Mouse (Mus musculus) T-helper 2 cell (primary cell): Measurements from ENCODE around the gene Gng2.
"Not testable (repeated sequence)": the region's sequence is repeated elsewhere in the genome, so short reads cannot be mapped to it uniquely, and the experiment has no call there.

Experiments used
- in situ Hi-C: fragments of 300-600 bp; cut with MboI, MseI; formaldehyde crosslinking; loops from one replicate; pipeline ENCODE4 v1.15.1; 2025; ENCODE audit warnings: high pct_unique_total_duplicates

Gene Gng2

GRCm38 (mm10) chr14:19942329-19942728, 35.1 kb downstream of the Gng2 start:
- in situ Hi-C loops = no loop called here

GRCm38 (mm10) chr14:19940066-19940465, 37.4 kb downstream of the Gng2 start:
- in situ Hi-C loops = no loop called here

DNA sequence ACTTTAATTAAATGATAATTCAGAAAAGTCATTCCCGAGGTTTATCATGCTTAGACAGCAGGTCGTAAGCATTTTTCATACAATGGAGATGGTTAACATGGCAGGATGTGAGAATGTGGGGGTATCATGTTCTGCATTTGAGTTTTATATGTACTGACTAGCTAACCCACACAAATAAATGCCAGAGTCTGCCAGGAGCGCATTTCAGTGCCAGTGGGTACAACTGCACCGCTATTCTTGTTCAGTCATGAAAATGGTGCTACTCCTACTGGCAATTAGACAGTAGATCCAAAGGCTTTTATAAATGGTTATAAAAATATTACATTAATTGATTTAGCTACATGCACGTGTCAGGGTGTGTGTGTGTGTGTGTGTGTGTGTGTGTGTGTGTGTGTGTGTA, 38.9 kb downstream of the Gng2 start:
- in situ Hi-C loops = loop anchor here (10.0 kb wide), 1 partner anchor 126 kb away; no protein-coding TSS in a partner anchor

DNA sequence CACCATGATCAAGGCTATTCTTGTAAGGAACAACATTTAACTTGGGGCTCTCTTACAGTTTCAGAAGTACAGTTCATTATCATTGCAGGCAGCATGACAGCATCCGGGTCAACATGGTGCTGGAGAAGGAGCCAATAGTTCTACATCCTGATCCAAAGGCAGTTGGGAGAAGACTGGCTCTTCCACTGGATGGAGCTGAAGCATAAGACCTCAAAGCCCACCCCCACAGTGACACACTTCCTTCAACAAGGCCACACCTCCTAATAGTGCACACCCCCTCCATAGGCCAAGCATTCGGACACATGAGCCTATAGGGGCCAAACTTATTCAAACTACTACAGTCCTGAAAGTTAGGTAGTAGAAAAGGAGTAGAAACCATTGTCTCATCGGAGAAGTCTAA, 42.3 kb downstream of the Gng2 start:
- in situ Hi-C loops = loop anchor here (10.0 kb wide), 1 partner anchor 130 kb away; no protein-coding TSS in a partner anchor

- in situ Hi-C loops = loop anchor here (10.0 kb wide), 1 partner anchor 131 kb away; no protein-coding TSS in a partner anchor
These were observed 44.1 kb downstream of the Gng2 start for GRCm38 (mm10) chr14:19933314-19933713.

DNA sequence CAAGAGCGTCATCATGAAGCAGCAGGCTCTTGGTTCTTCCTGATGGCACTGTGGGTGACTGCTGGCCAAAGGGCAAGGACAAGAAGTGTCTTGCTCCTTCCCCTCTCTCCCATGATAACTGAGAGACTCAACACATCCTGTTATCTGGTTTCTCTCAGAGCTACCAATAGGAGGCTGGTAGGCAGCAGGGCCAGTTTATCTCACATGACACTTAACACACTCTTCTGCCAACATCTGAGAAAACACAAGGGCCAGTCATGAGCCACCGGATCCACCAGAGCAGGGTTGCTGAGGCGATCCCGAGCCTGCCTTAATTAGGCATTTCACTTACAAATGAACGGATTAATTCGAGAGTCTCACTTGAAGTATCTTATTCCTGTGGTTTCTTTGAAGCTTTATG, 49.5 kb downstream of the Gng2 start:
- in situ Hi-C loops = no loop called here

- in situ Hi-C loops = no loop called here
These were observed 50.3 kb downstream of the Gng2 start for GRCm38 (mm10) chr14:19927156-19927555.

DNA sequence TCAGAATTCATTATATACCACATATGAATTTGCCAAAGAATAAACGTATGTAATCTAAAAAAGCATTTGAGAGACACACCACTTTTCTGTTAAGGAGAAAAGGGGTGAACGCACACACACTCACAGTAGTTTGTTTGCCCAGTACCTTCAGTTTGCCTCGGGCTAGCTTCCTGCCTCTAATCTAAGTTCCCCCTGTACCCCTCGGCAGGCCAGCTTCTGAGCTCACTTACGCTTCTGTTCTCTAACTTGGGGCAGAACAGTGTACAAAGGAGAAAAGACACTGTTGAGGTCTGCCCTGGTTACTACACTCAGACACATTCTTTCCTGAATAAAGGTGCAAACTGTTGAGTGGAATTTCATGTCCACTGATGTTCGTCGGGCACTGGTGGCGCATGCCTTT, 51.1 kb downstream of the Gng2 start:
- in situ Hi-C loops = no loop called here

DNA sequence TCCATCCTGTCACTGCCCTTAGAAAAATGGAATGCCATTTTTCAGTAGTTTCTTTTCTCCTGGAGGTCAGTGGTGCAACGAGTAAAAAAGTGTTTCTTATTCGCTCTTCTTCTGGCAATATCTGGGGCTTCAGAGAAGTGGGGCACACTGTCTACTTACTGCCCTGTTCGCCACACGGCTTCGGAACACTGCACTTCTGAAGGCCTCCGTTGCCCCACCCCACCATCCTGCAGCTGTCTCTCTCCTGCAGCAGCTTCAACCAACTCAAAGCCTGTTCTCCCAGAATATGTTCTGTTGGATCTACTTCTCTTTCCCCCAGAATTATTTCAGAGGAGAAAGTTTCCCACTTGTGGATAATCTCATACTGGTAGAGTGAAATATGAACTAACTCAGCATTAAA, 52.3 kb downstream of the Gng2 start:
- in situ Hi-C loops = no loop called here

DNA sequence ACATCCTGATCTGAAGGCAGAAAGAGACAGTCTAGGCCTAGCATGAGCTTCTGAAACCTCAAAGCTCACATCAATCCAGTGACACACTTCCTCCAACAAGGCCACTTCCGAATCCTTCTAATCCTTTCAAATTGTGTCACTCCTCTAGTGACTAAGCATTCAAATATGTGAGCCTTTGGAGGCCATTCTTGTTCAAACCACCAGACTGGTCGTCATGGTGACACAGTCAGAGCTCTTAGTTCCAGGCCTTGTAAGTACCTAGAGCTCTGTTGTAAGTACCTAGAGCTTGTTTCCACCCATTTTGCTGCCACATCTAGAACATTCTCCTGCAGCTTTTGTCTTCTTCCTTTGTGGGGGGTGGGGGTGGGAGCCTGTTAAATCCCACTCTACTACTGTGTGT, 53.3 kb downstream of the Gng2 start:
- in situ Hi-C loops = no loop called here

- in situ Hi-C loops = no loop called here
These were observed 57.2 kb downstream of the Gng2 start for GRCm38 (mm10) chr14:19920254-19920691.

GRCm38 (mm10) chr14:19919789-19920188, 57.6 kb downstream of the Gng2 start:
- in situ Hi-C loops = no loop called here

DNA sequence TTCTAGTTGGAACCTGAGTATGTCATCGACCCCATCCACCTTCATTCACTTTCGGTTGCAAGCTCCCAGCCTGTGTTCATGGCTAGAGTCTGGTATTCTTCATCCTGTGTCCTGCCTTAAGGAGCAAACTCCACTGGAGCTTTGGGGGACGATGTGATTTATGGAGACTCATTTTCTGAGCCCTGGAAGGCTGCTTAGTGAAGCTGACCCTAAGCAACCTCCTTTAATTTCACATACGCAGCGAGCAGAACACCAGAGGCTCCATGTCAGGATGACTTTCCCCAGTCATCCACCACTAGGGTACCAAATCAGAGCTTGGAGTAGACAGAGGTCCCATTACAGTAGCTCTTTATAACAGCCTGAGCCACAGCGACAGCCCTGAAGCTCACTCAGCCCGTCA, 59.9 kb downstream of the Gng2 start:
- in situ Hi-C loops = no loop called here

DNA sequence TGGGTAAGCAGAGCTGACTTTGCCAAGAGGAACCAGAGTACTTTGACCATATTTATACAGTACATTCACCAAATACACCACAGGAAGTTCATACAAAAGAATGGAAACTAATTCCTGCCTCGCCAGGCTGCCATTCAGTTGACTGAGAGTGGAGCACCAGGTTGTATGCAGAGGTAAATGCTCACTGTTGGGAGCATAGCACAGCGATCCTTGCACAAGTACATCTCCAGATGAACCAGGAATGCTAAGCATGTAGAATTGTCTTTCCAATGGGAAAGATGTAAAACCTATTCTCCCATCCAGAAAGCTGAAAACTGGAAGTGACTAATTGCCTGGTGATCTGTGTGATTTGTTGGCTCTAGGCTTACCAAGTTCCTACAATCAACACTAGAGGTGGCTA, 61.1 kb downstream of the Gng2 start:
- in situ Hi-C loops = no loop called here

DNA sequence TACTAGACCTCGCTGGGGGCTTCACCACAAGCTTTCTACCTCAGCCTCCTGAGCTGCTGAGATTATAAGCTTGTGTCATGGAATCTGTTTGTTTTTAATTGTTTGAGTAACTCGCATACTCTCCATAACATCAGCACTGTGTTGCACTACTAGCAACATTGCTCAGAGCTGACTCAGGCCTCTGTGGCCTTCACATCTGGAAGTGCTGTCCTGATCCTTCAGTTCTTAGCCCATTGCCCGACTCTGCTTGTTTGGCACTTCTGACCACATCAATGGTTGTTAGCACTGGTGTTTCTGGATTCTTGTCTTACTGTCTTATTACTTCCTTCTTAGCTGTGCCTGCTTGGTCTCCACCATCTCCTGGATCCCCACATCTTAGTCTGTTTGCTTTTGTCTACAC, 64.5 kb downstream of the Gng2 start:
- in situ Hi-C loops = no loop called here

DNA sequence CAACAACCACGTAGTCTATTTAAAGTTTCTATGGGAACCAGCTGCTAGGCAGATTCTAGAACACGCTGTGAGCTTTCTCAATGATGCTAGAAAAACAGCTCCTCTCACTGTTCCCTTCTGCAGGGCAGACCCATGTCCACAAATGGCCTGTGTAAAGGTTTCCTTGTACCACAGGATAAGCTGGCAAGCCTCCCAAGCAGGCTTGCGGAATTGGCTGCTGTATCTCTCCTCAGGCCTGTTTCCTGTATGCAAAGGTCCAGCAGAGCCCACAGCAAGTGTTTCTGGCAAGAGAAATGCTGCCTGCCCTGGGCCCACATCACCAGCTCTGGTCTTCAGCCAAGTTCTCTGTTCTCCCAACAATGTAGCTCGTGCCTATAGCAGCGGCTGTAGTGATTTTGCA, 71.8 kb downstream of the Gng2 start:
- in situ Hi-C loops = no loop called here

GRCm38 (mm10) chr14:19904821-19905220, 72.6 kb downstream of the Gng2 start:
- in situ Hi-C loops = no loop called here

- in situ Hi-C loops = no loop called here
These were observed 73.4 kb downstream of the Gng2 start for GRCm38 (mm10) chr14:19904031-19904430.

DNA sequence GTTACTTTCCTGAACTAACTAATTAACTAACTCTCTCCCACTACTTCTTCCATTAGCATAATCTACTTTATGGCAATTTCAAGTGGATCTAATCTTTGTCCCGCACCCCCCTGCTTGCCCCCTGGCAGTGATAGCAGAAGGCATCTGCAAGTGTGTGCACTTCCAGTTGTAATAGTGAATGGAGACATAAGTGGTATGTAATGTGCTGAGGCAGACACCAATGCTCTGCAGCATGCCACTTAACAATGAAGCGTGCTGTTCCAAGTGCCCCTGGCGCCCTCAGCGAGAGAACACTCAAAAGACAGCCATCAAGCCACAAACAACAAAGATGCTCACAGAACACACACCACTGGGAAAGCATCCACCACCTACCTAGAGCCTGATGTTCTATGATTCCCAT, 76.9 kb downstream of the Gng2 start:
- in situ Hi-C loops = no loop called here

- in situ Hi-C loops = no loop called here
These were observed 89.9 kb downstream of the Gng2 start for GRCm38 (mm10) chr14:19887569-19887968.

- in situ Hi-C loops = not testable (repeated sequence)
These were observed 93.0 kb downstream of the Gng2 start for GRCm38 (mm10) chr14:19884431-19884830.

DNA sequence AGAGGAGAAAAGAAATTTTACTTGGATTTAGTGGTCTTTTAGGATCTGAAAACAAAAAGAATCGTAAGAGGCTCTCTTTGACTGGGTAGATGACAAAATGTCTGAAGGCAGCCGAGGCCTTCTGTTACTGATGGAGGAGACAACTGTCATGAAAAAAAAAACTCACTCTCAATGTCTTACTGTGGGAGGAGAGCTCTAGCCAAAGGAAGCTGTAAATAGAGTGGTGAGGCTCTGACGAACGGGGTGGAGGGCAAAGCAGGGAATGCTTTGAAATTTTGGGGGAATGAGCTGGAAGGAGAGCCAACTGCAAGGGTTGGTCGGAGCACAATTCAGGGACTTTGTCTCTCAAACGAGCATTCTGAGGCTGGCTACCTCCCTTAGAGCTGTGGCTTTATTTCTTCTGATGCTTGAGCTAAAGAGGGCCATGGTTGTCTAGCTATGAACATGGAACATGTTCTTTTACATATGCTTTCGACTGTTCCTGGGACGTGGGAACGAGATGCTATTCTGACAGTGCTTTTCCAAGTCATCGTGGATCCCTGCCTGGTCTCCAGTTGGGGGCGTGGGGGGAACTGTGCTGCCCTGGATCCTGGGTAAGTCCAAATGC, 103.1 kb downstream of the Gng2 start:
- in situ Hi-C loops = no loop called here

DNA sequence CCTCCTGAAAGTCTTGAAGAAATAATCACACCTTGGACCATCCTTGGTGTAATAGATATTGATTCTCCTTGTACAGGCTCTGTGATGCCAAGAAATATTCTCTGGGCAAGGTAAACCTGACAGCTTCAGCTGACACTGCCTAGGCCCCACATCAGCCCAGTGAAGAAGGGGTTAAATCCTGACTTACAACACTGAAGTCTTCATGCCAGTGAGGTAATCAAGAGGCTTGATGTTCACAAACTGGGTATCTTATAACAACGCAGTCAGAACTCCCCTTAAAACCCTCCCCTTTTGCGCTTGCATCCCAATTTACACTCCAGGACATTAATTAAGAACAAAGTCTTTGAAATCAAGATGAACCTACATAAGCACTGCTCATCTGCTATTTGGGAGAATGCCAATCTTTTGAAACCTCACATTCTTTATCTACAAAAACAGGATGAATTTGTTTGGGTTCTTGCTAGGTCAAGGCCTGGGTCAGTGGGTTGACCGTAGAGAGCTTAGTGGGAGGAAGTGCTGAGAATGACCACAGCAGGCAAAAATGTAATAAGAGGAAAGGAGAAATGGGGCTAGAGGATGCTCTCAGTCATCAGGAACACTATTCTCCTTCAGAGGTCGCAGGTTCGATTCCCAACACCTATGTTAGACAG, 110.0 kb downstream of the Gng2 start:
- in situ Hi-C loops = no loop called here

DNA sequence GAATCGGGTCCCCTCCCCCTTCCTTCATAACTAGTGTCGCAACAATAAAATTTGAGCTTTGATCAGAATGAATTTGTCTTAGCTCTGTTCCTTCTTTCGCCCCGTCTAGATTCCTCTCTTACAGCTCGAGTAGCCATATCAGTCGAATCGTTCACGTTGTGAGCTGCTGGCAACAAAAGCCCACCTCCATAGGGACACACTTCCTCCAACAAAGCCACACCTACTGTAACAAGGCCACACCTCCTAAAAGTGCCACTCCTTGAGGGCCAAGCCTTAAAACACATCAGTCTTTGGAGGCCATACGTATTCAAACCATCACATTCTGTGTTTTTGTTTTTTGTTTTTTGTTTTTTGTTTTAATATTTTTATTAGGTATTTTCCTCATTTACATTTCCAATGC, 112.3 kb downstream of the Gng2 start:
- in situ Hi-C loops = not testable (repeated sequence)
